Mouse (Mus musculus) frontal cortex, postnatal 10 days (tissue): Measurements from ENCODE around the gene Ash1l.
"Not testable (repeated sequence)": the region's sequence is repeated elsewhere in the genome, so short reads cannot be mapped to it uniquely, and the experiment has no call there.

Source experiments
- DNase-seq, 2 experiments: peaks; one replicate each; pipeline ENCODE4 v3.0.0; 2022; ENCODE audit warnings: low spot score in 2 of 2, mixed read lengths in 1 of 2

Ash1l gene

GRCm38 (mm10) chr3:88953736-88954135, 3.3 kb downstream of the Ash1l start:
- no peak for DNase-seq

DNA sequence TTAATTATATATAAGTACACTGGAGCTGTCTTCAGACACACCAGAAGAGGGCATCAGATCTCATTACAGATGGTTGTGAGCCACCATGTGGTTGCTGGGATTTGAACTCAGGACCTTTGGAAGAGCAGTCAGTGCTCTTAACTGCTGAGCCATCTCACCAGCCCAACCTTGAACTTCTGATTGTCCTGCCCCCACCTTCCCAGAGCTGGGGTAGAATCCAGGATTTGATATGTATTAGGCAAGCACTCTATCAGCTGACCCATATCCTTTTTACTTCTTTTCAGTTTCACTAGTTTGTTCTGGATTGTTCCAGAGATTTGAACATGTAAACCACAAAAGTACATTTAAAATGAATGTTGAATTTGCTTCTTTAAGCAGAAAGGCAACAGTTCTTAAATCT, 12.8 kb downstream of the Ash1l start:
- DNase-seq = not testable (repeated sequence)

GRCm38 (mm10) chr3:88975012-88975411, 24.6 kb downstream of the Ash1l start:
- no peak for DNase-seq

GRCm38 (mm10) chr3:88981206-88982010, 31.0 kb downstream of the Ash1l start:
- DNase-seq = no peak

DNA sequence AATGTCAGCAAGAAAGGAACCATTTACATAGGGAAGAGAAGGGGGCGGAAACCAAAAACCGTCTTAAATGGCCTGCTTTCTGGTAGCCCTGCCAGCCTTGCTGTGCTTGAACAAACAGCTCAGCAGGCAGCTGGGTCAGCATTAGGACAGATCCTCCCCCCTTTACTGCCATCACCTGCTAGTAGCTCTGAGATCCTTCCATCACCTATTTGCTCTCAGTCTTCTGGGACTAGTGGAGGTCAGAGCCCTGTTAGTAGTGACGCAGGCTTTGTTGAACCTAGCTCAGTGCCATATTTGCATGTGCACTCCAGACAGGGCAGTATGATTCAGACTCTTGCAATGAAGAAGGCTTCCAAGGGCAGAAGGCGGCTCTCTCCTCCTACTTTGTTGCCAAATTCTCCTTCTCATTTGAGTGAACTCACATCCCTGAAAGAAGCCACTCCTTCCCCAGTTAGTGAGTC, 33.5 kb downstream of the Ash1l start:
- DNase-seq = no peak

- no peak for DNase-seq
Observed at GRCm38 (mm10) chr3:88992793-88993192, 42.4 kb downstream of the Ash1l start.

DNA sequence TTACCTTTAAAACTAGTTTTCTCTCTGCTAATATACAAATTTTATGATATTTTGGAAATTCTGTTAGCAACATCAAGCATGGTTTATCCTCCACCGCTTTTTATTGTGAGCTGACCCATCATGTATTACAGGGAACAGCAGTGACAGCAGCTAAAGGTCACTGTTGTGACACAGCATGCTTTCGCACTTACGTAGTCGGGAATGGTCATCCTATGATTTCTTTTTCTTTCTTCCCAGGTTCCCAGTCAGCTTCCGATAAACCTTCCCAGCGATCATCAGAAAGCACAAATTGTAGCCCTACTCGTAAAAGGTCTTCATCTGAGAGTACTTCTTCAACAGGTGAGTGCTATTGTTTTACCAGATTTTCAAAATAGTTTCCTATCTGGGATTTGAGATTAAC, 51.1 kb downstream of the Ash1l start:
- DNase-seq = no peak

GRCm38 (mm10) chr3:89030896-89031295, 80.5 kb downstream of the Ash1l start:
- DNase-seq = not testable (repeated sequence)

DNA sequence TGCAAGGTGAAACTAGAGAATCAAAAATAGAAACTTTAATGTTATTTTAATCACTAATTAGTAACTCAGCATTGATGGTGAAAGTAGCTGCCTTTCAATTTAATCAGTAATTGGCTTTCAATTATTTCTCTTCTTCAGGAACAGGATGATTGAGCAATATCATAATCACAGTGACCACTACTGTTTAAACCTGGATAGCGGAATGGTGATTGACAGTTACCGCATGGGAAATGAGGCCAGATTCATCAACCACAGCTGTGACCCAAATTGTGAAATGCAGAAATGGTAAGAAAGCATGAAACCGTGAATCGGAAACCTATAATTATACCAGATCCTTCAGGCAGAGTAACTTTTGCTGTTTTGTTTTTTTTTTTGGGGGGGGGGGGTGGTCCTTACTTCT, 92.9 kb downstream of the Ash1l start:
- no peak for DNase-seq

DNA sequence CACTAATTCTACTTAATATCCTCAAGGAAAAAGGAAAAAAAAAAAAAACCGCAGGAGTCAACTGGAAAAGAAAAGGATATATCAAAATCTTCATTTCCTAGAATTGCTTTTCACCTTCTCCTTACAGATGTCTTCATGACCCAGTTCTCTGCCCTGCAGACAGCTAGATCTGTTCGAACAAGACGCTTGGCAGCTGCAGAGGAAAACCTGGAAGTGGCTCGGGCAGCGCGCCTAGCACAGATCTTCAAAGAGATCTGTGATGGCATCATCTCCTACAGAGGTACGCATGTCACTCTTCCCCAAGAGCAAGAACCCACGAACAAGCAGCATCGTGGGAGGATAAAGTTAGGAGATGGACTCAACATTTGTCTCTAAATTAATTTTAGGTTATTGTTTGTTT, 107.9 kb downstream of the Ash1l start:
- no peak for DNase-seq

DNA sequence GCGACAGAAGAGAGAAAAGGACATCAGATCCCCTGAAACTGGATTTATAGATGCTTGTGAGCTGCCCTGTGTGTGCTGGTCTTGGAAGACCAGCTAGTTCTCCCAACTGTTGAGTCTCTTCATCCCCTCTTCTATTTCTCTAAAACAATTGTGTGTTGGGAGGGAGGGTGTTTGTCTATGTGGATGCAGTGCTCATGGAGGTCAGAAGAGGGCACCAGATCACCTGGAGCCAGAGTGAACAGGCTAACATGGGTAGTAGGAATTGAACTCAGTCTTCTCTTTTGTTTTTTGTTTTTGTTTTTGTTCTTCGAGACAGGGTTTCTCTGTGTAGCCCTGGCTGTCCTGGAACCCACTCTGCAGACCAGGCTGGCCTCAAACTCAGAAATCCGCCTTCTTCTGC, 108.4 kb downstream of the Ash1l start:
- no peak for DNase-seq

DNA sequence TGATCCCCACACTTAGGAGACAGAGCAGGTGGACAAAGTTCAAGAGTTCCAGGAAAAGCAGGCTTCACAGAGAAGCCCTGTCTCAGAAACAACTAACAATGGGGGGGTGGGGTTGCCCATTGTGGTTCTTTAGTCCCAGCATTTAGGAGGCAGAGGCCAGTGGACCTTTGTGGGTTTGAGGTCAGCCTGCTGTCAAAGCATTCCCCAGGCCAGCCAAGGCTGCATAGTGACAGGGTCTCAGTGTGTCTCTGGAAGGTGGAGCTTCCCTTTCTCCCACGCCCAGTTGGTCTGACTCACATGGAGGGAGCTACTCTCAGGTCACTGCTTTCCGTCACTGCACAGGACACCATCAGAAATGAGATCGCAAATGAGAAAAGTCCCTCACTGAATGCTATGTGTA, 111.3 kb downstream of the Ash1l start:
- DNase-seq = no peak

DNA sequence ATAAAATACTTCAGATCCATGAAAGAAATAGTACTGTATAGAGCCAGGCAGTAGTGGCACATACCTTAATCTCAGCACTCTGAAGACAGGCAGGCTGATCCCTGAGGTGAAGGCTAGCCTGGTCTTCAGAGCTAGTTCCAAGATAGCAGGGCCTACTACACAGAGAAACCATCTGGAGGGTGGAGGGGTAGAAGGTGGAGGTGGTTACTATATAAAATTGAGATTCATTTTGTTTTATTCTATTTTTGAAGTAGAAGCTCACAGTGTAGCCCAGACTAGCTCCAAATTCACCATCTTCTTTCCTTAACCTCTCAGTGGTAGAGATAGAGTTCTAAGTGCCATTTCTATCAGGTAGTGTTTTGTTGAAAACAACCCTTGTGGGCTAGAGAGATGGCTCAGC, 116.8 kb downstream of the Ash1l start:
- no peak for DNase-seq

DNA sequence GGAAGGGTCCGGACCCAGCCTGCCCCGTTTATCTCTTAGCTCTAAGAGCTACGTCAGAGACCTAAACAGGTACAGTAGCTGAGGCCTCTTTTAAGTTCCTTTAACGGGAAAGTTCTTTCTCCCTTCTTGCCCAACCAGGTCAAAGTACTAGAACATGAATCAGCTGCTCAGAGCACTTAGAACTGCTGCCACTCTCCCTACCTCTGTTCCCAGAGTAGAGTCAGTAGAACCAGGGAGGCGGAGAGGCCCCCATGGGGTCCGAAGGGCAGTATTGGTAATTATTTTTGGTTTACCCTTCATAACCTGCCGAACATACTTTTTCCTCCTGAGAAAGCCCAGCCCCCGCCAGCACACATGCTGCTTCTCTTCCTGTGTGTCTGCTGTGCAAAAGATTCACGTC, 127.0 kb downstream of the Ash1l start:
- DNase-seq = no peak

DNA sequence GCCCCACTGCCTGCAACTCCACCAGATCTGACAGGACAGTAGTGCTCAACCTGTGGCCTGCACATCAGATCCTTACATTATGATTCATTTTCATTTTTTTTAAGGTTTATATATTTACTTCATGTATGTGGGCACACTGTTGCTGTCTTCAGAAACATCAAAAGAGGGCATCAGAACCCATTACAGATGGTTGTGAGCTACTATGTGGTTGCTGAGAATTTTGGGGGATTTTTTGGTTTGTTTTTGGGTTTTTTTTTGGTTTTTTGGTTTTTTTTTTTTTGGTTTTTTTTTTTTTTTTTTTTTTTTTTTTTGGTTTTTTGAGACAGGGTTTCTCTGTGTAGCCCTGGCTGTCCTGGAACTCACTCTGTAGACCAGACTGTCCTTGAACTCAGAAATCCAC, 131.9 kb downstream of the Ash1l start:
- not testable (repeated sequence) for DNase-seq

DNA sequence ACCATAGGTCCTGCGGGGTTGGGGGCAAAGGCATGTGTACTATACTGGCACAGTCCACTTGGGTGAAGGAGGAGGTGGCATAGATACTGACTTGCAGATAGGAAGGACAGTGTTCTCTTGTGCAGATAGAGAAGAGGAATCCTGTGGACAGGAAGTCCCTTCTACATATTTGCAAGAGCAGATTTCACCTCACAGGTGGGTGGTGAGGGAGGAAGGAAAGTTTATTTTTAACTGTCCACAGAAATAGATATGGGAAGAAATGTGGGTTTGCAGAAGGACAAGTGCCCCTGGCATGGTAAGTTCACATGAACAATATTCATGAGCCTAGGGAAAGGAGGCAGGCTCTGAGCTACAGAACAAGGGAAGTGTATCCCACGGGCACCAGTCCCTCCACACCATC, 133.7 kb downstream of the Ash1l start:
- no peak for DNase-seq

DNA sequence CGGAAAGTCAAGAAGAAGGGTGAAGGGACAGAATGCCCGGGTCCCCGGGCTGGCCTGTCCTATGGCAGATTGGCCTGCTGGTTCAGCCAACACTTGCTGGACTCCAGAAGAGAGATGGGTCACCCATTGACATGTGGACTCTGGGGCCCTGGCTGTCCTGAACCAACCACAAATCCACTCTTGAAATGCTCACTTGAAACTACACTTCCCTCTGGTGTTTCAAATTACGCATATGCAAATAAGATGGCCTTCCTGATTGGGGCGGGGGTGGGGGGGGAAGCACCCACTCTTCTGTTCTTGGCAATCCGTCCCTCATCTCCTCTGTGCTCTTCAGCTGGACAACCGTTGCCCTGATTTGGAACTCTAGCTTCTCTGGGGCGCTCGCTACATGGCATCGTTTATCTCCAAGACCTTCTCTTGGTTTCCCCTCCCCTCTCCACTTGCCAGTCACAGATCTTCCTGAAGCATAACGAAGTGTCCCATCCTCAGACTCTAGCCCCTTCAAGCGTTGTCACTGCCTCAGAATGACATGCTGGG, 134.3 kb downstream of the Ash1l start:
- DNase-seq = no peak

DNA sequence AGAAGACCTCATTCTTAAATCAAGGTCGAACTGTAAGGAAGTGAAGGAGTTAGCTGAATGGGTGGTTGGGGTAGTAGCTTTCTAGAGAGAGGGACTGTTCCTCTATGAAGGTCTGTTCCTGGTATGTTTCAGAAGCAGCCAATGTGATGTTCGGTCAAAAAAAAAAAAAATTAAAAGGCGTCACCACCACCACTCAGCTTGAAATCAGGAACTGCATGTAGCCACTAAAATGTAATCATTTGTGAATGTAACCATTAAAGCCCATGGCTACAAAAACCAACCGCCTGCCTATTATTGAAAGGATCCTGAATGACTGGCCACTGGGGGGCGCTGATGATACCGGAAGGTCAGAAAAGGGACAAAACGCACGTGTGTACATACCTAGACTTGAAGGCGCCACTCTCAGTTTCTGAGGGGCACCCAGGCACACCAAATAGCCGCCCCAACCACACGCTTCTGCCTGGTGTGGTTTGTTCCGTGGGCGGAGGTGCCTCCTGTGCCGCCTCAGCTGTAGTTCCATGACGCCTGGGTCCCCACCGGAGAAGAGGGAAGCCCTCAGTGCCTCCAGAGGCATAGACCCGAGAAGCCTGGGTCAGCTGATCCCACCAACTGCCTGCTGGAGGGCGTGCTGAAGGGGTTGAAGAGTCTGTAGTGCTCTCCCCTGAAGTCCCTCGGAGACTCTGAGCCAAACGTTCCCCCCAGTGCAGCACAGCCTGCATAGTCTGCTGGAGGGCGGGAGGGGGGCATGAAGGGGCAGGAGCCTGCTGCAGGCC, 137.1 kb downstream of the Ash1l start:
- DNase-seq = peak; percentile 68 to 69

DNA sequence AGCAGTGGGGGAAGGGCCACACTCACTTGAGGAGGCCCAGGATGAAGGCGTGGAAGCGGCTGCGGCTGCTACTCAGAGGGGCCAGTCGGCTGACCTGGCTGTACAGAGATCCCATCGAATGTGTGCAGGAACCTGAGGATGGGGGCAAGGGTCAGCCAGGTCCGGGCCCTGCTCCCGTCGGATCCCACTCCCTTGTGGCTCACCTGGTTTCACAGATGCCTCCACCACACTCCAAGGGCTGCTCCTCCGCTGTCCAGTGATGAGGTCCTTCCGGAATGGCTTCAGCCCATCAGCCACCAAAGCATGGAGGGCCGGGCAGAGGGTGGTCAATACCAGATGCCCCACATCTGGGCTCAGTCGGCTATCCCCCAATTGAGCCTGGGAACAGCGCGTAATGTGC, 138.6 kb downstream of the Ash1l start:
- peak in 1 of 2 experiments; percentile 41 for DNase-seq

GRCm38 (mm10) chr3:89089882-89090591, 139.6 kb downstream of the Ash1l start:
- DNase-seq = peak; percentile 80 to 83

GRCm38 (mm10) chr3:89090694-89091655, 140.6 kb downstream of the Ash1l start:
- peak; percentile 70 to 84 for DNase-seq
